Mouse (Mus musculus) Patski (cell line): Measurements from ENCODE around the gene Cuedc1. TPM values are rescaled to one million over a fixed set of nuclear protein-coding genes. Genes with fewer than 3 reads are reported as not detected.

Experiments used
- ATAC-seq: fragments of 100-300 bp; one replicate; pipeline ENCODE4 v1.8.0; 2021
- CTCF ChIA-PET: fragments of 350-600 bp; sonication (Branson Sonifier 250); formaldehyde crosslinking; loops from one replicate; lab custom pipeline; 2022; ENCODE audit warnings: inconsistent platforms; lab: Charles Lee
- POLR2A ChIA-PET: fragments of 350-600 bp; sonication (Branson Sonifier 250); formaldehyde crosslinking; loops from one replicate; lab custom pipeline; 2022; ENCODE audit warnings: antibody characterized with exemption, inconsistent platforms; lab: Charles Lee
- DNase-seq: peaks from one replicate; pipeline ENCODE4 v3.0.0-alpha.2; 2011; ENCODE audit warnings: low read depth, low spot score
- H3K27me3 ChIP-seq: fragments of 371-371 bp; one replicate; pipeline ENCODE4 v1.5.1; 2021
- CTCF ChIP-seq: fragments of 100-300 bp; IDR thresholded peaks from one replicate; pipeline ENCODE4 v1.5.1; 2021
- in situ Hi-C: fragments of 300-500 bp; cut with MboI; formaldehyde crosslinking; loops from 3 replicates; pipeline ENCODE4 v1.11.1; 2018; ENCODE audit warnings: low pct_unique_long_range_greater_than_20kb, mixed read lengths
- polyA plus RNA-seq: library from polyadenylated mRNA; unstranded; gene quantifications from one replicate; pipeline ENCODE4 v1.2.3, GENCODE M21; 2021

The Cuedc1 gene
- polyA plus RNA-seq, 1 experiment from 2014 or later = 42.0 TPM

- ATAC-seq (no peak), DNase-seq (no peak)
- CTCF ChIA-PET = interaction anchor here (0.8 to 1.5 kb wide), 2 partner anchors 15 to 19 kb away, joined by 4 to 5 read pairs; no protein-coding TSS in a partner anchor
- POLR2A ChIA-PET = no interaction called here
- TF ChIP-seq CTCF = no peak
- no peaks in the 10 kb centered on the region for H3K27me3 ChIP-seq
- in situ Hi-C loops = no loop called here
Observed at GRCm38 (mm10) chr11:88145214-88146006, 47.6 kb downstream of the Cuedc1 start.

DNA sequence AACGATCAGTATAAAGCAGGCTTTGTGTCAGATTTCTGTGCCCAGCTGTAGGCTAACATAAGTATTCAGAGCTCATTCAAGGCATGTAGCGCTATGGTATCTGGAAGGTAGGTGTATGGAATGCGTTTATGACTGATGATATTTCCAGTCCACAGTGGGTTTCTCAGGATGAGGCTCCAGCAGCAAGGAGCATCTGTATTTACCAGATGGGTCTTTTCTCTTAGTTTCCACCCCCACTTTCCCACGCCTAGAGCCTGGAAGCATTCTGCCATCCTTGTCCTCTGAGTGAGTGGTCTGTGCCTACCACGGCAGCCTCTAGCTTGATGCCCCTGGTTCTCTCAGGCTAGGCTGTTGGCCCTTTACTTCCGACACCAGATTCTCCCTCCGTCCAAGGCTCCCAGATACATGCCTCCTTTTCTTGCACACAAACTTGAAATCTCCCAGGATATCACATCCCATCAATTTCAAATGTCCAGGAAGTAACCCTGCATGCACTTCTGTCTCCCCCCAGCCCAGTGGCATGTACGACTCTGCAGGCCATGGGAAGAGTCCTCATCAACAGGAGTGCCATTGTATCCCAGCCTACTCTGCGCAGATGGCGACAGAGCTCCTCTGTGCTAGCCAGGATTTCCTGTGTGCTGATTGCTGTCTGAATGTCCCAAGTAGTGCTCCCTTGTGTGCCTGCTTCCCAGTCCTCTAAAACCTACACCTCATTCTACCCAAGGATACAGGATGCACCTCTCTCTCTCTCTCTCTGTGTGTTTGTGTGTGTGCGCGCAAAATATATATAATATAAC, 48.6 kb downstream of the Cuedc1 start:
- CTCF ChIA-PET = interaction anchor here (1.5 kb wide), 1 partner anchor 16 kb away, joined by 5 read pairs; no protein-coding TSS in a partner anchor
- ATAC-seq = no peak
- H3K27me3 ChIP-seq = no peaks in the 10 kb centered on the region
- in situ Hi-C loops = no loop called here
- no peak for TF ChIP-seq CTCF
- POLR2A ChIA-PET = no interaction called here
- DNase-seq = no peak

- in situ Hi-C loops = no loop called here
- TF ChIP-seq CTCF = no peak
- H3K27me3 ChIP-seq = no peaks in the 10 kb centered on the region
- CTCF ChIA-PET = no interaction called here
- POLR2A ChIA-PET = interaction anchor here (0.5 kb wide), 1 partner anchor 29 kb away, joined by 3 read pairs; no protein-coding TSS in a partner anchor
- ATAC-seq (no peak), DNase-seq (no peak)
Observed at GRCm38 (mm10) chr11:88147388-88147787, 49.5 kb downstream of the Cuedc1 start.

DNA sequence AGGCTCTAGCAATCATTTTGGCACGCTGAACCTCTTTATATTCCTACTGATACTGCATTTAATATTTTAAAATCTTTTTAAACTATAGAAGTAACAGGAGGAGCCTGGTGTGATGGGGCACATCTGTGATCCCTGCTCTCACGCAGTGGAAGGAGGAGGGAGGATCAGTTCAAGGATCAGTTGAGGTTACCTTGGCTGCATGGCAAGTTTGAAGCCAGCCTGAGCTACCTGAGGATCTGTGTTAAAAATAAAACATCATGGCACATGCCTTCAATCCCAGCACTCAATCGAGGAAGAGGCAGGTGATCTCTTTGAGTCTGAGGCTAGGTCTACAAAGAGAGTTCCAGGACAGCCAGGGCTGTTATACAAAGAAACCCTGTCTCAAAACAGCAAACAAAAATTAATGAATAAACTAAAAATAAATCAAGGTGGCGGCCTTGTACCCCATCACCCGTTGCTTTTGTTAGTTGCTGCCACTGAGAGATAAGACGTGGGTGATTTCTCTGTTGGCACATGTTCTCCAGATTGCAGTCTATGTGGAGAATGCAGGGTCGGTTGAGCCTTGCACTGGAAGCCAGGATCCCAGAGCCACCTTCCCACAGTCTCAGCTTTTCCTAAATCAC, 50.3 kb downstream of the Cuedc1 start:
- TF ChIP-seq CTCF = no peak
- POLR2A ChIA-PET = no interaction called here
- DNase-seq = no peak
- no peaks in the 10 kb centered on the region for H3K27me3 ChIP-seq
- ATAC-seq = no peak
- in situ Hi-C loops = no loop called here
- CTCF ChIA-PET = no interaction called here

DNA sequence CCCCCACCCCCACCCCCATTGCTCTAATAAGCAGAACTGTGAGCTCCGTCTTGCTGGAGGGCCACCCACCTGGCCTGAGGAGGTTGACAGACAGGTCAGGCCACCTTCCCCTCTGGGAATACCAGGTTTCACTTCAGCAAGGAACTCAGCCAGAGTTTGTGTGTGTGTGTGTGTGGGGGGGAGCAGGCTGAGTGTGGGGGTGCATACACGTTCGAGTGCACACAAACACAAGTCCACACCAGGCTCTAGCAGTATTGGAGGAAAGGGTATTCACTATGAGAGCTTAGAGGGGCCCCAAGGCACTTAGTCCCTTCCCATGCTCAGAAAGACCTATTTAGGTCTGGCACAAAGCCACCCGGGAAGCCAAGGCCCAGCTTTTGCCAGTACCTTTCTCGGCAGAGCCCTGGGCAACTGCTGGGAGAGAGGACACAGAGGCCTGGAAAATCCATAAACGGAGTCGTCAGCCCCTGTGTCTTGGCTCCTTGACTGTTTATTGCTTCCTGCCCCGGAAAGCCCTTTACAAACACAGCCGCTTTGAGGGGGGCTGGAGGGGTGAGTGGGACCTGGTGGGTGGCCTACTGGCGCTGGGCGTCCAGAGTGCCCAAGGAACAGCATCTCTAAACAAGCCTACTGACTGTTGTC, 50.9 kb downstream of the Cuedc1 start:
- no peak for TF ChIP-seq CTCF
- POLR2A ChIA-PET = no interaction called here
- in situ Hi-C loops = no loop called here
- ATAC-seq (no peak), DNase-seq (no peak)
- CTCF ChIA-PET = interaction anchor here (0.6 kb wide), 1 partner anchor 10 kb away, joined by 3 read pairs; no protein-coding TSS in a partner anchor
- no peaks in the 10 kb centered on the region for H3K27me3 ChIP-seq

DNA sequence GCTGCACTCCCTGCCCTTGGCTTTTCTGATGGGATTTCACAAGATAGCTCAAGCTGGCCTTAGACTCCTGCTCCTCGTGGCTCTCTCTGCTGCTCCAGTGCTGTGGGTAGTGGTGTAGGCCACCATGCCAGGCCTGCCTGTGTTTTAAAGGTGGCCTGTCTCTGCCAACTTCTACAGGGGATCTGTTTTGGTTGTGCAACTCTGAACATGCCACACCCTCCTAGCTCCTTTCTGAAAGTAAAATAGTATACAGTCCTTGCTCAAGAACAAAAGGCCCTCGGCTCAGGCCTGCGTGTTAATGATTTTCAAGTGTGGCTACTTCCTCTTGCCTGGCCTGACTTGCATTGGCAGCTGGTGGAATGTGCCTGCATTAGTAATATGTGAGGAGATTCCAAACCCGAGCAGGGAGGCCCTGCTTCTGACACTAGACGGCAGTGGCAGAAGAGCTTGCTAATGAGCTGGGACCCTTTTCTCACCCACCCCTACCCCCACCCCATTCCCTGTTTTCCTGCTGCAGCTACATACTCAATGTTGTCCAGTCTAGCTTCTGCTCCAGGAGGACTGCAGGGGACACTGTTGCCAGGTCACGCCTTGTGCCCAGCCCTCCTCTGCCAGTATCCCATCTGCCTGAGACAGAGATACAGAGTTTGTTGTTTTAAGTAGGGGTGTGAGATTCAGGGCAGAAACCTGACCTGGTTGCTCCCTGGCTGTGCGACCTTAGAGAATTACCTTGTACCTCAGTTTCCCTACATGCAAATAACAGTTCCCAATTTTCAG, 53.7 kb downstream of the Cuedc1 start:
- ATAC-seq (peak; percentile 77), DNase-seq (no peak)
- ChIA-PET POLR2A (interaction anchor here (0.7 to 1.0 kb wide), 2 partner anchors 9 to 52 kb away, joined by 3 read pairs; no protein-coding TSS in a partner anchor), CTCF (interaction anchor here (1.1 to 2.6 kb wide), 7 partner anchors 10 to 99 kb away, joined by 3 to 10 read pairs (median 4); no protein-coding TSS in a partner anchor)
- in situ Hi-C loops = no loop called here
- no peaks in the 10 kb centered on the region for H3K27me3 ChIP-seq
- no peak for TF ChIP-seq CTCF

- DNase-seq (no peak), ATAC-seq (no peak)
- ChIA-PET POLR2A (no interaction called here), CTCF (interaction anchor here (1.2 to 2.6 kb wide), 2 partner anchors 14 to 42 kb away, joined by 3 to 5 read pairs; no protein-coding TSS in a partner anchor)
- no peaks in the 10 kb centered on the region for H3K27me3 ChIP-seq
- in situ Hi-C loops = no loop called here
- TF ChIP-seq CTCF = no peak
Observed at GRCm38 (mm10) chr11:88153880-88154279, 56.0 kb downstream of the Cuedc1 start.

- no peaks in the 10 kb centered on the region for H3K27me3 ChIP-seq
- no peak for TF ChIP-seq CTCF
- POLR2A ChIA-PET = no interaction called here
- in situ Hi-C loops = no loop called here
- CTCF ChIA-PET = no interaction called here
- ATAC-seq (no peak), DNase-seq (no peak)
Observed at GRCm38 (mm10) chr11:88154500-88154899, 56.6 kb downstream of the Cuedc1 start.

- TF ChIP-seq CTCF = no peak
- in situ Hi-C loops = no loop called here
- DNase-seq (no peak), ATAC-seq (no peak)
- ChIA-PET CTCF (no interaction called here), POLR2A (no interaction called here)
- no peaks in the 10 kb centered on the region for H3K27me3 ChIP-seq
Observed at GRCm38 (mm10) chr11:88155451-88155850, 57.6 kb downstream of the Cuedc1 start.
